Mouse (Mus musculus) neural tube, embryonic 11.5 days (tissue): ENCODE measurements at regions not wholly inside any gene's neighbourhood (a gene's known extent, or its start where the extent isn't known, plus 50 kb on each side); places are given as distances from the start of the nearest gene placed in this dataset.
"Not testable (repeated sequence)": the region's sequence is repeated elsewhere in the genome, so short reads cannot be mapped to it uniquely, and the experiment has no call there.

Experiments
- ATAC-seq: fragments of 200-750 bp; cut with Nextera tagmentation; 2 replicates; pipeline ENCODE4 v1.8.0; 2017; ENCODE audit warnings: moderate number of reproducible peaks, mild to moderate bottlenecking, moderate TSS enrichment, moderate library complexity; ENCODE audit not compliant: insufficient read depth, low FRiP score, low TSS enrichment
- DNase-seq: peaks from one replicate; pipeline ENCODE4 v3.0.0-alpha.2; 2015; ENCODE audit warnings: low spot score
- H3K27ac ChIP-seq: fragments of 300-500 bp; sonication (generic); 2 replicates; pipeline ENCODE4 v1.5.1; 2014; ENCODE audit warnings: low read depth, mild to moderate bottlenecking, low read length
- H3K27me3 ChIP-seq: fragments of 300-500 bp; sonication (generic); 2 replicates; pipeline ENCODE4 v1.6.1; 2014; ENCODE audit warnings: mild to moderate bottlenecking, low read length, mixed read lengths; ENCODE audit not compliant: control insufficient read depth, insufficient read depth
- H3K36me3 ChIP-seq: fragments of 300-500 bp; sonication (generic); 2 replicates; pipeline ENCODE4 v1.6.1; 2014; ENCODE audit warnings: mild to moderate bottlenecking, low read length, moderate library complexity, mixed read lengths; ENCODE audit not compliant: control insufficient read depth, insufficient read depth
- H3K4me1 ChIP-seq: fragments of 300-500 bp; sonication (generic); 2 replicates; pipeline ENCODE4 v1.6.1; 2014; ENCODE audit warnings: low read length, mixed read lengths; ENCODE audit not compliant: control insufficient read depth, insufficient read depth
- H3K4me2 ChIP-seq: fragments of 300-500 bp; sonication (generic); 2 replicates; pipeline ENCODE4 v1.6.1; 2014; ENCODE audit warnings: low read depth, mild to moderate bottlenecking, moderate library complexity
- H3K4me3 ChIP-seq: fragments of 300-500 bp; sonication (generic); 2 replicates; pipeline ENCODE4 v1.5.1; 2014; ENCODE audit warnings: low read depth, low read length
- H3K9ac ChIP-seq: fragments of 300-500 bp; sonication (generic); 2 replicates; pipeline ENCODE4 v1.6.1; 2014; ENCODE audit warnings: mild to moderate bottlenecking, low read length
- H3K9me3 ChIP-seq: fragments of 300-500 bp; sonication (generic); 2 replicates; pipeline ENCODE4 v1.6.1; 2016; ENCODE audit warnings: low read length; ENCODE audit not compliant: control insufficient read depth
- WGBS: fragments of 180-500 bp; shearing (Covaris S2); extraction: QIAGEN DNeasy Blood & Tissue Kit; methylation state at CpG from one replicate; pipeline ENCODE4 v1.1.7; 2014; 5-methylcytosine and 5-hydroxymethylcytosine counted together

DNA sequence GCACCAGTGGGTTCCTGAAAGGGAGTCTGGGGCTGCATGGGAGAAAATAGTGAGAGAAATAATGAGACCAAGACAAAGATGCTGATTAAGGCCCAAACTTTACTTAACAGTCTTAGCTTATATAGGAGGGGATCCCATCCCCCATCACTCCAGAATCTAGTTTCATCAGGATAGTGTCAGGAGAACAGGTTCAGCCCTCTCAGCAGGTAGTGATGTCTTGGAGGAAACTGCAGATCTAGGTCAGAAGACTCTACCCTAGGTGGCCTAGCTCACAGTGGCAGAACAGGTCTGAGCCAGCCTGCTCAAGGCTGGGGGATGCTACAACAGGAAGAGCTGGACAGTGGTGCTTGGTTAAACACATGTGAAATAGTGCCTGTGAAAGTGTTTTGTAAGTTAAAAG is 204.6 kb upstream of the Ngly1 start:
- DNase-seq (no peak), ATAC-seq (no peak)
- H3K9me3 ChIP-seq, result no peaks in the 10 kb centered on the region
- no peaks in the 10 kb centered on the region for H3K36me3 ChIP-seq
- no peaks in the 10 kb centered on the region for H3K4me1 ChIP-seq
- H3K27ac ChIP-seq, result no peak overlapping the region
- no peak overlapping the region for H3K9ac ChIP-seq
- H3K4me2 ChIP-seq, result no peak overlapping the region
- H3K27me3 ChIP-seq, result no peaks in the 10 kb centered on the region
- no peak overlapping the region for H3K4me3 ChIP-seq

DNA sequence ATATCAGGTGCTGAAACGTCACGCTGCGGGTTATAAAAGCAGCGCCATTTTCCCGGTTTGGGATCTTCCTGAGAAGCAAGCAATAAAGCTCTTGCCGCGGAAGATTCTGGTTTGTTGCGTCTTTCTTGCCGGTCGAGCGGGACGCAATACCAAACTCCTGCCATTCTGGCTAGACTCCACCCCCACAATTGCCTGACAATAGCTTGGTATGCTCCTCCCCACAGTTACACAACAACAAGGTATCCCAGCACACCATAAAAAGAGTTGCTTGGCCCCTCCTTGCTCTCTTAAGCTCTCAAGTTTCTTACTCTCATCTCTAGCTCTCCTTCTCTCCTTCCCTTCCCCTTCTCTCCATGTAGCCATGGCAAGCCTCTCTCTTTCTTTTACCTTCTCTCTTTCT is 176.5 kb upstream of the Ngly1 start:
- WGBS, result 98% methylated on average over 7 of the region's 12 CpGs

DNA sequence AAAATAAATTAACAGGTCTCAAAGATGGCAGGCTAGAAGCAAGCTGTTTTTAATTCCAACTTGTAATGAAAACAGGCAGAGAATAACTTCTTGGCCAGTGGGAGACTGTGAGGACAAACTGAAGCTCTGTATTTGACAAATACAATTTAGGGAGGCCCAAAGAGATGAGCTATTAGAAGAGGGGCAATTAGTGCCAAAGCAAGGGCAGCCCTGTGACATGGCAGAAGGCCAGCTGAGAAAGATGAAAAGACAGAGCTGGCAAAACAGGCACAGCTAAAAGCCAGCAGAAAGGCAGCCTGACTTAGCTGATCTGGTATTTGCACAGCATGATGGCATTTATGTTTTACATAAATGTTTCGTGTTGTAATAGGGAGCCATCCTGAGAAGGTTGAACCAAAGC is 175.0 kb upstream of the Ngly1 start:
- Histone ChIP-seq H3K9ac (no peak overlapping the region), H3K27me3 (no peaks in the 10 kb centered on the region), H3K4me1 (no peaks in the 10 kb centered on the region), H3K27ac (no peak overlapping the region), H3K4me2 (no peak overlapping the region), H3K9me3 (no peaks in the 10 kb centered on the region), H3K4me3 (no peak overlapping the region), H3K36me3 (no peaks in the 10 kb centered on the region)
- WGBS, result 87% methylated on average over 1 of the region's 1 CpGs
- DNase-seq (no peak), ATAC-seq (no peak)

More for the DNA sequence above, 176.5 kb upstream of the Ngly1 start:
- not testable (repeated sequence) for H3K27me3 ChIP-seq, ATAC-seq, H3K36me3 ChIP-seq, H3K27ac ChIP-seq, H3K4me2 ChIP-seq, DNase-seq, H3K4me1 ChIP-seq, H3K9ac ChIP-seq, H3K4me3 ChIP-seq, H3K9me3 ChIP-seq

DNA sequence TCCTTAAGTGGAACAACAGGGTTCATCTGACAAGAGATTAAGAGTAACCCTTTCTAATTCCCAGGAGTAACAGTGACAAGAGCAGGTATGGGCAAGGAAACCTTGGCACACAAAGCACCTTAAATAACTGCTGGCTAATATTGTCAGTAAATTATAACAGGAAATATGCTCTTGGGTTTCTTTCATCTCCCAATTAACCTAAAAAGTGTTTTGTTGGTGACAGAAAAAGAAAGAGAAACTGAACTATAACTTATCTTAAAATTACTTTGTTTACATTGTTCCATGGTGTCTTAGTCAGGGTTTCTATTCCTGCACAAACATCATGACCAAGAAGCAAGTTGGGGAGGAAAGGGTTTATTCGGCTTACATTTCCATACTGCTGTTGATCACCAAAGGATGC is 170.0 kb upstream of the Ngly1 start:
- no peaks in the 10 kb centered on the region for H3K27me3 ChIP-seq

DNA sequence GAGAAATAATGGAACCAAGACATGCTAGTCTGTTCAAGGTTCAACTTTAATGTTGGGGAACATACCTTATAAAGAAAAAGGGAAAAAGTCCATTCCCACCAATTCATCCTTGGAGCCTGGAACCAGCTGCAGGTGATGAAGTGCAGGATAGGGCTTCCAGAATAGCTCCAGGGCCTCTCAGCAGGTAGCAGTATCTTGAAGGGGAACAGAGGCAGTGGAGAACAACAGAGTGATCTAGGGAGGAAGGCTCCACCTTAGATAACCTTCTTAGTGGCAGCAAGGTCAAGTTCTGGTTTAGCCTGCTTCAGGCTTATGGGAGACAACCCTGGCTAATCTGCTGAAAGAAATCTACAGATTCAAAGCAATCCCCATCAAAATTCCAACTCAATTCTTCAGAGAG is 161.8 kb upstream of the Ngly1 start:
- not testable (repeated sequence) for H3K4me1 ChIP-seq, H3K27me3 ChIP-seq, ATAC-seq, DNase-seq, H3K9me3 ChIP-seq, H3K4me3 ChIP-seq, H3K27ac ChIP-seq, H3K9ac ChIP-seq, H3K36me3 ChIP-seq, H3K4me2 ChIP-seq

More for the DNA sequence above, 170.0 kb upstream of the Ngly1 start:
- Histone ChIP-seq H3K4me2 (no peak overlapping the region), H3K4me1 (no peaks in the 10 kb centered on the region), H3K9me3 (no peaks in the 10 kb centered on the region), H3K4me3 (no peak overlapping the region), H3K27ac (no peak overlapping the region), H3K9ac (no peak overlapping the region), H3K36me3 (no peaks in the 10 kb centered on the region)
- ATAC-seq (no peak), DNase-seq (no peak)
- 89% methylated on average over 1 of the region's 1 CpGs for WGBS

DNA sequence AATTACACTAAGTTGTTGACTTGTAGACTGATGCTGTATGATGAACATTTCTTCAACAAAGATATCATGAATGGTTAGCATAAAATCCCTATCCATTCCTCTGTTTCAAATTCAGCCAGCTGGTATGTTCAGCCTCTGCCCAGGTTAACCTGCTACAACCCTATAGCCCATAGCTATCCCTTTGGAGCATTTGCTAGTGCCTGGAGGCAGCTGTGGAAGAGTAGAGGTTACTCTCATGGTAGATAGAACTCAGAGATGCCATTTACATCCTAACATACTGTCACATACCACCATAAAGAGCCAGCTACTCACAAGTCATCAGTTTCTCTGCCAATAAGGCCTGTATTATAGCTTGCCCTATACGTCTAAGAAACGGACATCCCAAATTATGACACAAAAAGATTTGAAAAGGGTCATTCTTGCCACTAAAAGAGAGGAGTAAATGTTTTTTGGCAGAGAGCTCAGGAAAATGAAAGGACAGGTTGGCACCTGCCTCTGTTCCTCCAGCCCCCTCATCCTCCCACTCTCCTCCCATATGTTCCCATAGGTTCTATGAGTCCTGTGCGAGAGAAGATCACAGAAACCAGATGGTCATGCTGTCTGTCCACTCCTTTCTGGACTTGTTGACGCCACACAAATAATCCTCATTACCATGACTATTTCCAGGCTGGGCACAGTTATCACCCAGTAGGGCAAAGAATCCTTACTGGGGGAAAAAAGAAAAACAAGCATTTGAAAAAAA is 156.5 kb upstream of the Ngly1 start:
- no peaks in the 10 kb centered on the region for H3K36me3 ChIP-seq
- ATAC-seq, result no peak
- 86% methylated on average over 4 of the region's 4 CpGs for WGBS
- H3K9me3 ChIP-seq, result no peaks in the 10 kb centered on the region
- no peaks in the 10 kb centered on the region for H3K4me1 ChIP-seq
- H3K27me3 ChIP-seq, result no peaks in the 10 kb centered on the region
- no peak for DNase-seq
- H3K27ac ChIP-seq, result no peak overlapping the region
- H3K4me3 ChIP-seq, result no peak overlapping the region
- H3K4me2 ChIP-seq, result no peak overlapping the region
- no peak overlapping the region for H3K9ac ChIP-seq

DNA sequence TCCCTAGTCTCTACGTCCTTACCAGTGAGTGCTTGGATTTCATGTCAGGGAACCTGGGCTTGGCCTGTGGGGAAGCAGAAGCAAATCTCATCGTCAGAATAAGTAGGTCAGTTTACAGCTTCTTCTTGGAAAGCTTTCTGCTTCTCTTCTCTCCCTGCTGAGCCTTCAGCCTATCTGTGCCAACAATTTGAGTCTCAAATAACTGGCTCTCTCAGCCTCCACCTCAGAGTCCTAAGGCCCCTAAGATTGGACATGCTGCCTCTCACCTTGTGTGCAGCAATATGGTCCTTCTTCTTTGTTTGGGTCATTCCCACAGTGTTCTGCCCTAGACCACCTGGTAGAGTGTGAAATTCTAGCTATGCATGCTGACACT is 156.0 kb upstream of the Ngly1 start:
- no peak overlapping the region for H3K27ac ChIP-seq
- H3K9ac ChIP-seq, result no peak overlapping the region
- WGBS, result 62% methylated on average over 2 of the region's 2 CpGs
- H3K4me2 ChIP-seq, result no peak overlapping the region
- H3K4me3 ChIP-seq, result no peak overlapping the region
- no peaks in the 10 kb centered on the region for H3K4me1 ChIP-seq
- no peaks in the 10 kb centered on the region for H3K36me3 ChIP-seq
- ATAC-seq (no peak), DNase-seq (no peak)
- H3K27me3 ChIP-seq, result no peaks in the 10 kb centered on the region
- no peaks in the 10 kb centered on the region for H3K9me3 ChIP-seq

DNA sequence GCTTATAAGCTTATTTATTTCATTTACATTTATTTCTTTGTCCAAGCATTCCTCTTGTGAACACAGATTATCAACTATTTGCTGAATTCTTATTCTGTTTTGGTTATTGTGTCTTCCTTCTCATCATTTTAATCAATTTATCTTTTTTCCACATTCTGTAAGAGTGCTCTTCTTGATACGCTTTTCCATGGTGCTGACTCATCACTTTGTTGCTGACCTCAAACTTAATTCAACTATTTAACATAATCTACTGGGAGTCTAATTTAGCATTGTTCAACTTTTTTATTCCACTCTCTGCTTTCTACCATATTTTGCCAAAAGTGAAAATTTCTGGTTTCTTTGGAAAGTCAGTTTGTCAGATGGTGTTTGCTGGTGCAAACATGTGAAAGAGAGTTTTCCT is 139.7 kb upstream of the Ngly1 start:
- ATAC-seq, result no peak
- Histone ChIP-seq H3K4me2 (no peak overlapping the region), H3K27ac (no peak overlapping the region), H3K9ac (no peak overlapping the region), H3K4me3 (no peak overlapping the region), H3K9me3 (no peaks in the 10 kb centered on the region), H3K27me3 (no peaks in the 10 kb centered on the region), H3K4me1 (no peaks in the 10 kb centered on the region), H3K36me3 (no peaks in the 10 kb centered on the region)
- 94% methylated on average over 1 of the region's 1 CpGs for WGBS
- no peak for DNase-seq

DNA sequence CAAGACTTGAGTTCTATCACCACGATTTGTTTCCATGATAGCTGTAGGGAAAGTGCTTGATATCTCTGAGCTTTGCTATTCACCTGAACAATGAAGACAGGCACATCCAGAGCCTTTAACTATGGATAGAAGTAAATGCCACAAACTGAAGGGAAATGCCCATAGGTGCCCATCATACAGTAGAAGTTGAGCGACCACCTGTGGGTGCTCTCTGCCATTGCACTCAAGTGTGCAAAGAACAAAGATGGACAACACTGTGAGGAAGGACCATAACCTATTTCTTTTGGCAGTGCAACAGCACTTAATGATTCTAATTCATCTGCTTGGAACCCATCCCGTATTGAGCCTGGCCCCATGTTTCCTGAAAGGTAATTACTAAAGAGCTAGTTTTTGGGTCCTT is 116.4 kb upstream of the Ngly1 start:
- Histone ChIP-seq H3K27ac (no peak overlapping the region), H3K36me3 (no peaks in the 10 kb centered on the region), H3K9me3 (no peaks in the 10 kb centered on the region), H3K4me1 (no peaks in the 10 kb centered on the region), H3K9ac (no peak overlapping the region), H3K27me3 (no peaks in the 10 kb centered on the region), H3K4me3 (no peak overlapping the region), H3K4me2 (no peak overlapping the region)
- 87% methylated on average over 3 of the region's 3 CpGs for WGBS
- no peak for ATAC-seq
- DNase-seq, result no peak
